Mouse (Mus musculus) olfactory bulb, adult 2 months (tissue): ENCODE measurements around the gene Apbb2. TPM values are rescaled to one million over a fixed set of nuclear protein-coding genes. Genes with fewer than 3 reads are reported as not detected.

Source experiments
- H3K27ac ChIP-seq: fragments of 200-500 bp; 2 replicates; pipeline ENCODE4 v1.5.1; 2012; ENCODE audit warnings: low read depth, low read length; ENCODE audit not compliant: insufficient read depth
- H3K4me1 ChIP-seq: fragments of 200-500 bp; 2 replicates; pipeline ENCODE4 v1.6.1; 2012; ENCODE audit warnings: low read length; ENCODE audit not compliant: control insufficient read depth, insufficient read depth
- H3K4me3 ChIP-seq: fragments of 200-500 bp; 2 replicates; pipeline ENCODE4 v1.5.1; 2012; ENCODE audit warnings: mild to moderate bottlenecking, low read depth, low read length, moderate library complexity; ENCODE audit not compliant: insufficient read depth
- CTCF ChIP-seq: fragments of 200-500 bp; IDR thresholded peaks from 2 replicates; pipeline ENCODE4 v1.5.1; 2012; ENCODE audit warnings: low read depth, mild to moderate bottlenecking, low read length, moderate library complexity; ENCODE audit not compliant: insufficient read depth
- POLR2A ChIP-seq: fragments of 200-500 bp; IDR thresholded peaks from 2 replicates; pipeline ENCODE4 v1.6.1; 2012; ENCODE audit warnings: mild to moderate bottlenecking, low read depth, low read length, moderate library complexity; ENCODE audit not compliant: insufficient read depth
- WGBS: fragments of 180-500 bp; shearing (Covaris S2); methylation state at CpG from one replicate; pipeline ENCODE4 v1.1.7; 2018; 5-methylcytosine and 5-hydroxymethylcytosine counted together
- polyA plus RNA-seq: library from polyadenylated mRNA; stranded (reverse); fragments of >200 nt; gene quantifications from 2 replicates; pipeline ENCODE4 v1.2.4, GENCODE M21; 2012; ENCODE audit warnings: low replicate concordance; ENCODE audit not compliant: missing spikeins, insufficient read depth, insufficient read length

The Apbb2 gene
- polyA plus RNA-seq, 1 experiment = not detected

DNA sequence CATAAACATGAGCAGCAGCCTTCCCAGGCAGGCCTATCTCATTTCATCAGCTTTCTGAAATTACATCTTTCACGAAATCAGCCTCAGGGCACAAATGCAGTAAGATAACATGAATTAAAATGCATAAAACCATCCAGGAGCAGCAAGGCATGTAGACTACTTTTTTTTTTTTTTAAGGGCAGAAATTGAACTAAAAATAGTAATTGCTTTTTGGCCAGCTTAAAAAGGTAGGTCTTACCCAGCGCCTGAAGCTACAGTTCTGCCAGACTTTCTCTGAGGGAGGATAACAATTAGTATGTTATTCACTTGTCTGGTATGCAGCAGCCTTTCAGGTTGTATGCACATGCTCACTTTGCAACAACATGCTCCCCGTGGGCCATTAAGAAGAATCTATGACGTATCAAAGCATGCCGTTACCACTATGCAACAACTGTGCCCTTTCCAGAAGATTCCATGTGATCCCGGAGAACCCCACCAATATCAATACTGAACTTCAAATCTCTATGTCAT lies 32.3 kb downstream of the Apbb2 start:
- Histone ChIP-seq H3K27ac (no peak overlapping the region), H3K4me1 (no peaks in the 10 kb centered on the region), H3K4me3 (no peak overlapping the region)
- TF ChIP-seq CTCF = no peak
- TF ChIP-seq POLR2A = no peak
- WGBS = 72% methylated on average over 6 of the region's 6 CpGs

DNA sequence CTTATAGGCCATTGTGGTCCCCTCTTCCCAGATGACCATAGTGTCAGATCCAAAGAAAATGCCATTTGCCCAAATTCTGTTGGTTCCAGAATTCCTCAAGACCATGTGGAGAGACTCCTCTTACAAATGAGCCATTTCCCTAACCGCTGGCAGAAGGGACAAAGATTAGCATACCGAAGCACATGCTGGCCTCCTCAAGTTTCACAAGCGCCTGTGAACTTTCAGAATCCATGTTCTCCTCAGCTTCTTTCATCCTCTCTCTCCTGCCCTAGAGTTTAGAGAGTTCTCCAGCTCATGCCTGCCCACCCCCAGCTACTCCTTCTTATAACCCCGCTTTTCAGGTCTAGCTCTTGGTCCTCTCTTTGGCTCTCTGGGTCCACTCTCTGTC lies 35.6 kb downstream of the Apbb2 start:
- Histone ChIP-seq H3K4me3 (no peak overlapping the region), H3K4me1 (no peaks in the 10 kb centered on the region), H3K27ac (no peak overlapping the region)
- 87% methylated on average over 4 of the region's 4 CpGs for WGBS
- TF ChIP-seq CTCF = no peak
- TF ChIP-seq POLR2A = no peak

DNA sequence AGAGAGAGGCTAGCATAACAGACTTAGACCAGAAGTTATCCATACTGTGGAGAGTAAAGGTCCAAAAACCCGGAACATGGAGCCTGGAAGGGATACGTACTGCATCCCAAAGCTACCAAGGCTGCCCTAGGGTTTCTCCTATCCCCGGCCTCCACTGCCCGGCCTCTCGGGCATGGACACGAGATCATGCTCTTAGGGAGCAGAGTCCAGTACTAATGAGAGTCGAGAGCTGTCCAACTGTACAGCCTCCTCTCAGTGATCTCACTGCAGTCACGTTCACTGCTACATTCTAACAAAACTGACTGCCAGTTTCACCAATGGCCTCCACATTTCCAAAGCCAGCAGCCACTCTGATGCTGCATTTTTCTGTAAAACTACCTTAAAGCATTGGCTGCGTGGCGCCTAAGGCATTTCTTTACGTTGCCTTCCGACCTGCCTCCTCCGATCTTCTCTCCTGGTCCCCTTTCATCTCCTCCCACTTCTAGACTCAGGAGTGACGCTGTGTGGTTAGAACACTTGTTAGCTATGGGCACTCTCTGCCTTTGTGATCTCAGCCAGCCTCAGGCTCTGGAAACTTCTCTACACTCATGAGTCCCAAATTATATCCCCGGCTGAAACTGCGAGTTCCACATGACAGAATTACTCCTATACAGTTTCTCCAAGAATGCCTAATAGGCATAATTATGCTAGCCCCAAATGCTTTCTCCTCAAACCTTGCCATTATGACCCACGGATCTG lies 36.1 kb downstream of the Apbb2 start:
- Histone ChIP-seq H3K4me1 (no peaks in the 10 kb centered on the region), H3K27ac (no peak overlapping the region), H3K4me3 (no peak overlapping the region)
- WGBS = 89% methylated on average over 17 of the region's 17 CpGs
- no peak for TF ChIP-seq POLR2A
- no peak for TF ChIP-seq CTCF

DNA sequence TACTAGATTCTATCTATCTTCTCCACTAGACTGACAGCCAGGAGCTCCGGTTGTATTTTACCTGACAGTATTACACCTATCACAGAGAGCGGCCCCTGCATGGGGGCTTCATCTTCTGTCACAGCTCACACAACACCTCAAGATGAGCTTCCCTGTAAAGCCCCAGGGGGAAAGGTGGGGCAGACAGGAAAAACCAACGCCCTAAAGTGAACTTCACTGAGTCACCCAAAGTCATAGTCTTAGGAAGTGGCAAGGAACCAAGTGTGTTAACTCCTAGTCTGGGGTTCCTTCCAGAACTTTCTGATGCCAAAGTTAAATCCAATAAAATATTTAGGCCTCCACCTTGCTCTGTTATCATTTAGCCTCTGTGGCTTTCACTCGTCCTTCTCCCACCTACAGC lies 39.5 kb downstream of the Apbb2 start:
- WGBS = 86% methylated on average over 4 of the region's 4 CpGs
- Histone ChIP-seq H3K27ac (no peak overlapping the region), H3K4me3 (no peak overlapping the region), H3K4me1 (no peaks in the 10 kb centered on the region)
- TF ChIP-seq CTCF (no peak), POLR2A (no peak)

DNA sequence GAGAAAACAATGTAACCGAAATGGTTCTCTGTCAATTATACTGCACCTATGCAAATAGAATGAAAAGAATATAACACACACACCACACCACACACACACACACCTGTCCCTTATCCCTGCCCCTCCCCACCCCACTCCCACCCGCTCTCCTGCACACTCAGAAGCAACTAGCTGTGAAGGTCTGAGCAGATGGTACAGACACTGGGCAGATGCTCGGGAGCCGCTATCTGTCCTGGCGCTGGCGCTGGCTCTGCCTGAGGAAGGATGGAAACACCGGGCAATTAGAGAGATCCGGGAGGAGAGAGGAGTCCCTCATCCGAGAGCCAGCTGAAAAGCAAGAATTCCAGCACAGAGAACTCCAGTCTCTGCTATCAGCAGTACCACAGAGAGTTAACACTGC lies 42.3 kb downstream of the Apbb2 start:
- Histone ChIP-seq H3K27ac (no peak overlapping the region), H3K4me3 (no peak overlapping the region), H3K4me1 (no peaks in the 10 kb centered on the region)
- 71% methylated on average over 9 of the region's 9 CpGs for WGBS
- TF ChIP-seq POLR2A = no peak
- TF ChIP-seq CTCF = no peak

- no peak overlapping the region for H3K27ac ChIP-seq
- TF ChIP-seq CTCF = no peak
- no peak for TF ChIP-seq POLR2A
- no peak overlapping the region for H3K4me3 ChIP-seq
- H3K4me1 ChIP-seq = no peaks in the 10 kb centered on the region
- WGBS = 91% methylated on average over 13 of the region's 13 CpGs
Observed at GRCm38 (mm10) chr5:66575148-66575547, 43.4 kb downstream of the Apbb2 start.

- Histone ChIP-seq H3K27ac (no peak overlapping the region), H3K4me3 (no peak overlapping the region), H3K4me1 (no peaks in the 10 kb centered on the region)
- 71% methylated on average over 4 of the region's 4 CpGs for WGBS
- TF ChIP-seq POLR2A (no peak), CTCF (no peak)
Observed at GRCm38 (mm10) chr5:66573266-66573665, 45.3 kb downstream of the Apbb2 start.

GRCm38 (mm10) chr5:66572086-66572855 lies 46.3 kb downstream of the Apbb2 start:
- no peaks in the 10 kb centered on the region for H3K4me1 ChIP-seq
- no peak overlapping the region for H3K4me3 ChIP-seq
- H3K27ac ChIP-seq = no peak overlapping the region
- WGBS = 91% methylated on average over 13 of the region's 13 CpGs
- TF ChIP-seq CTCF = no peak
- no peak for TF ChIP-seq POLR2A

GRCm38 (mm10) chr5:66570709-66571108 lies 47.9 kb downstream of the Apbb2 start:
- WGBS = 93% methylated on average over 5 of the region's 5 CpGs
- Histone ChIP-seq H3K4me3 (no peak overlapping the region), H3K27ac (no peak overlapping the region), H3K4me1 (no peaks in the 10 kb centered on the region)
- TF ChIP-seq POLR2A = no peak
- no peak for TF ChIP-seq CTCF
